Mouse (Mus musculus) urinary bladder, postnatal 4 days (tissue): ENCODE measurements around the gene Gm17535.
"Not testable (repeated sequence)": the region's sequence is repeated elsewhere in the genome, so short reads cannot be mapped to it uniquely, and the experiment has no call there.

Source experiments
- DNase-seq, 2 experiments: peaks; one replicate each; pipeline ENCODE4 v3.0.0; 2021 to 2022; ENCODE audit warnings: low spot score in 2 of 2

The Gm17535 gene

DNA sequence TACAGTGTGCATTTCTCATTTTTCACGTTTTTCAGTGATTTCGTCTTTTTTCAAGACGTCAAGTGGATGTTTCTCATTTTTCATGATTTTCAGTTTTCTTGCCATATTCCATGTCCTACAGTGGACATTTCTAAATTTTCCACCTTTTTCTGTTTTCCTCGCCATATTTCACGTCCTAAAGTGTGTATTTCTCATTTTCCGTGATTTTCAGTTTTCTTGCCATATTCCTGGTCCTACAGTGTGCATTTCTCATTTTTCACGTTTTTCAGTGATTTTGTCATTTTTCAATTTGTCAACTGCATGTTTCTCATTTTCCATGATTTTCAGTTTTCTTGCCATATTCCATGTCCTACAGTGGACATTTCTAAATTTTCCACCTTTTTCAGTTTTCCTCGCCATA is at the start of gene Gm17535:
Gene Gm17535, plus strand, starts transcription at position 301 of the 400 bp plus-strand sequence.
- DNase-seq: not testable (repeated sequence)

DNA sequence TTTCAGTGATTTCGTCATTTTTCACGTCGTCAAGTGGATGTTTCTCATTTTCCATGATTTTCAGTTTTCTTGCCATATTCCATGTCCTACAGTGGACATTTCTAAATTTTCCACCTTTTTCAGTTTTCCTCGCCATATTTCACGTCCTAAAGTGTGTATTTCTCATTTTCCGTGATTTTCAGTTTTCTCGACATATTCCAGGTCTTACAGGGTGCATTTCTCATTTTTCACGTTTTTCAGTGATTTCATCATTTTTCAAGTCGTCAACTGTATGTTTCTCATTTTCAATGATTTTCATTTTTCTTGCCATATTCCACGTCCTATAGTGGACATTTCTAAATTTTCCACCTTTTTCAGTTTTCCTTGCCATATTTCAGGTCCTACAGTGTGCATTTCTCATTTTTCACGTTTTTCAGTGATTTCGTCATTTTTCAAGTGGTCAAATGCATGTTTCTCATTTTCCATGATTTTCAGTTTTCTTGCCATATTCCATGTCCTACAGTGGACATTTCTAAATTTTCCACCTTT is 33.9 kb upstream of the Gm17535 start, which contains the start of gene Gm10722:
Gene Gm10722, plus strand, starts transcription at position 478 of the 528 bp plus-strand sequence.
- DNase-seq: peak in 1 of 2 experiments; percentile 62

DNA sequence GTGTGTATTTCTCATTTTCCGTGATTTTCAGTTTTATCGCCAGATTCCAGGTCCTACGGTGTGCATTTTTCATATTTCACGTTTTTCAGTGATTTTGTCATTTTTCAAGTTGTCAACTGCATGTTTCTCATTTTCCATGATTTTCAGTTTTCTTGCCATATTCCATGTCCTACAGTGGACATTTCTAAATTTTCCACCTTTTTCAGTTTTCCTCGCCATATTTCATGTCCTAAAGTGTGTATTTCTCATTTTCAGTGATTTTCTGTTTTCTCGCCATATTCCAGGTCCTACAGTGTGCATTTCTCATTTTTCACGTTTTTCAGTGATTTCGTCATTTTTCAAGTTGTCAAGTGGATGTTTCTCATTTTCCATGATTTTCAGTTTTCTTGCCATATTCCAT is 33.4 kb upstream of the Gm17535 start:
- peak in 1 of 2 experiments; percentile 75 for DNase-seq

DNA sequence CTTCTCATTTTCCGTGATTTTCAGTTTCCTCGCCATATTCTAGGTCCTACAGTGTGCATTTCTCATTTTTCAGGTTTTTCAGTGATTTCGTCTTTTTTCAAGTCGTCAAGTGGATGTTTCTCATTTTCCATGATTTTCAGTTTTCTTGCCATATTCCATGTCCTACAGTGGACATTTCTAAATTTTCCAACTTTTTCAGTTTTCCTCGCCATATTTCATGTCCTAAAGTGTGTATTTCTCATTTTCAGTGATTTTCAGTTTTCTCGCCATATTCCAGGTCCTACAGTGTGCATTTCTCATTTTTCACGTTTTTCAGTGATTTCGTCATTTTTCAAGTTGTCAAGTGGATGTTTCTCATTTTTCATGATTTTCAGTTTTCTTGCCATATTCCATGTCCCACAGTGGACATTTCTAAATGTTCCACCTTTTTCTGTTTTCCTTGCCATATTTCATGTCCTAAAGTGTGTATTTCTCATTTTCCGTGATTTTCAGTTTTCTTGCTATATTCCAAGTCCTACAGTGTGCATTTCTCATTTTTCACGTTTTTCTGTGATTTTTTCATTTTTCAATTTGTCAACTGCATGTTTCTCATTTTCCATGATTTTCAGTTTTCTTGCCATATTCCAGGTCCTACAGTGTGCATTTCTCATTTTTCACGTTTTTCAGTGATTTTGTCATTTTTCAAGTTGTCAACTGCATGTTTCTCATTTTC is 32.3 kb upstream of the Gm17535 start:
- peak; percentile 100 for DNase-seq

DNA sequence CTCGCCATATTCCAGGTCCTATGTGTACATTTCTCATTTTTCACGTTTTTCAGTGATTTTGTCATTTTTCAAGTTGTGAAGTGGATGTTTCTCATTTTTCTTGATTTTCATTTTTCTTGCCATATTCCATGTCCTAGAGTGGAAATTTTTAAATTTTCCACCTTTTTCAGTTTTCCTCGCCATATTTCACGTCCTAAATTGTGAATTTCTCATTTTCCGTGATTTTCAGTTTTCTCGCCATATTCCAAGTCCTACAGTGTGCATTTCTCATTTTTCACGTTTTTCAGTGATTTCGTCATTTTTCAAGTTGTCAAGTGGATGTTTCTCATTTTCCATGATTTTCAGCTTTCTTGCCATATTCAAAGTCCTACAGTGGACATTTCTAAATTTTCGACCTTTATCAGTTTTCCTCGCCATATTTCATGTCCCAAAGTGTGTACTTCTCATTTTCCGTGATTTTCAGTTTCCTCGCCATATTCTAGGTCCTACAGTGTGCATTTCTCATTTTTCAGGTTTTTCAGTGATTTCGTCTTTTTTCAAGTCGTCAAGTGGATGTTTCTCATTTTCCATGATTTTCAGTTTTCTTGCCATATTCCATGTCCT is 31.5 kb upstream of the Gm17535 start, which contains the start of gene Gm11168:
Gene Gm11168, plus strand, starts transcription at position 553 of the 603 bp plus-strand sequence.
- peak in 1 of 2 experiments; percentile 59 for DNase-seq

DNA sequence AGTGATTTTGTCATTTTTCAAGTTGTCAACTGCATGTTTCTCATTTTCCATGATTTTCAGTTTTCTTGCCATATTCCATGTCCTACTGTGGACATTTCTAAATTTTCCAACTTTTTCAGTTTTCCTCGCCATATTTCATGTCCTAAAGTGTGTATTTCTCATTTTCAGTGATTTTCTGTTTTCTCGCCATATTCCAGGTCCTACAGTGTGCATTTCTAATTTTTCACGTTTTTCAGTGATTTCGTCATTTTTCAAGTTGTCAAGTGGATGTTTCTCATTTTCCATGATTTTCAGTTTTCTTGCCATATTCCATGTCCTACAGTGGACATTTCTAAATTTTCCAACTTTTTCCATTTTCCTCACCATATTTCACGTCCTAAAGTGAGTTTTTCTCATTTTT is 28.2 kb upstream of the Gm17535 start:
- not testable (repeated sequence) for DNase-seq

DNA sequence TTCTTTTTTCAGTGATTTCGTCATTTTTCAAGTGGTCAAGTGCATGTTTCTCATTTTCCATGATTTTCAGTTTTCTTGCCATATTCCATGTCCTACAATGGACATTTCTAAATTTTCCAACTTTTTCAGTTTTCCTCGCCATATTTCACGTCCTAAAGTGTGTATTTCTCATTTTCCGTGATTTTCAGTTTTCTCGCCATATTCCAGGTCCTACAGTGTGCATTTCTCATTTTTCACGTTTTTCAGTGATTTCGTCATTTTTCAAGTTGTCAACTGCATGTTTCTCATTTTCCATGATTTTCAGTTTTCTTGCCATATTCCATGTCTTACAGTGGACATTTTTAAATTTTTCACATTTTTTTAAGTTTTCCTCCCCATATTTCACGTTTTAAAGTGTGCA is 27.8 kb upstream of the Gm17535 start:
- peak; percentile 98 to 99 for DNase-seq

DNA sequence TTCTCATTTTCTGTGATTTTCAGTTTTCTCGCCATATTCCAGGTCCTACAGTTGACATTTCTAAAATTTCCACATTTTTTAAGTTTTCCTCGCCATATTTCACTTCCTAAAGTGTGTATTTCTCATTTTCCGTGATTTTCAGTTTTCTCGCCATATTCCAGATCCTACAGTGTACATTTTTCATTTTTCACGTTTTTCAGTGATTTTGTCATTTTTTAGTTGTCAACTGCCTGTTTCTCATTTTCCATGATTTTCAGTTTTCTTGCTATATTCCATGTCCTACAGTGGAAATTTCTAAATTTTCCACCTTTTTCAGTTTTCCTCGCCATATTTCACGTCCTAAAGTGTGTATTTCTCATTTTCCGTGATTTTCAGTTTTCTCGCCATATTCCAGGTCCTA is 27.1 kb upstream of the Gm17535 start:
- DNase-seq: not testable (repeated sequence)

DNA sequence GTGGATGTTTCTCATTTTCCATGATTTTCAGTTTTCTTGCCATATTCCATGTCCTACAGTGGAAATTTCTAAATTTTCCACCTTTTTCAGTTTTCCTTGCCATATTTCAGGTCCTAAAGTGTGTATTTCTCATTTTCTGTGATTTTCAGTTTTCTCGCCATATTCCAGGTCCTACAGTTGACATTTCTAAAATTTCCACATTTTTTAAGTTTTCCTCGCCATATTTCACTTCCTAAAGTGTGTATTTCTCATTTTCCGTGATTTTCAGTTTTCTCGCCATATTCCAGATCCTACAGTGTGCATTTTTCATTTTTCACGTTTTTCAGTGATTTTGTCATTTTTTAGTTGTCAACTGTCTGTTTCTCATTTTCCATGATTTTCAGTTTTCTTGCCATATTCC is 25.1 kb upstream of the Gm17535 start:
- DNase-seq: not testable (repeated sequence)

DNA sequence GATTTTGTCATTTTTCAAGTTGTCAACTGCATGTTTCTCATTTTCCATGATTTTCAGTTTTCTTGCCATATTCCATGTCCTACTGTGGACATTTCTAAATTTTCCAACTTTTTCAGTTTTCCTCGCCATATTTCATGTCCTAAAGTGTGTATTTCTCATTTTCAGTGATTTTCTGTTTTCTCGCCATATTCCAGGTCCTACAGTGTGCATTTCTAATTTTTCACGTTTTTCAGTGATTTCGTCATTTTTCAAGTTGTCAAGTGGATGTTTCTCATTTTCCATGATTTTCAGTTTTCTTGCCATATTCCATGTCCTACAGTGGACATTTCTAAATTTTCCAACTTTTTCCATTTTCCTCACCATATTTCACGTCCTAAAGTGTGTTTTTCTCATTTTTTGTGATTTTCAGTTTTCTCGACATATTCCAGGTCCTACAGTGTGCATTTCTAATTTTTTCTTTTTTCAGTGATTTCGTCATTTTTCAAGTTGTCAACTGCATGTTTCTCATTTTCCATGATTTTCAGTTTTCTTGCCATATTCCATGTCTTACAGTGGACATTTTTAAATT is 22.3 kb upstream of the Gm17535 start:
- not testable (repeated sequence) for DNase-seq

DNA sequence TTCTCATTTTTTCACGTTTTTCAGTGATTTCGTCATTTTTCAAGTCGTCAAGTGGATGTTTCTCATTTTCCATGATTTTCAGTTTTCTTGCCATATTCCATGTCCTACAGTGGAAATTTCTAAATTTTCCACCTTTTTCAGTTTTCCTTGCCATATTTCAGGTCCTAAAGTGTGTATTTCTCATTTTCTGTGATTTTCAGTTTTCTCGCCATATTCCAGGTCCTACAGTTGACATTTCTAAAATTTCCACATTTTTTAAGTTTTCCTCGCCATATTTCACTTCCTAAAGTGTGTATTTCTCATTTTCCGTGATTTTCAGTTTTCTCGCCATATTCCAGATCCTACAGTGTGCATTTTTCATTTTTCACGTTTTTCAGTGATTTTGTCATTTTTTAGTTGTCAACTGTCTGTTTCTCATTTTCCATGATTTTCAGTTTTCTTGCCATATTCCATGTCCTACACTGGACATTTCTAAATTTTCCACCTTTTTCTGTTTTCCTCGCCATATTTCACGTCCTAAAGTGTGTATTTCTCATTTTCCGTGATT is 21.6 kb upstream of the Gm17535 start, which contains the start of gene Gm10721:
Gene Gm10721, plus strand, starts transcription at position 408 of the 547 bp plus-strand sequence.
- not testable (repeated sequence) for DNase-seq

DNA sequence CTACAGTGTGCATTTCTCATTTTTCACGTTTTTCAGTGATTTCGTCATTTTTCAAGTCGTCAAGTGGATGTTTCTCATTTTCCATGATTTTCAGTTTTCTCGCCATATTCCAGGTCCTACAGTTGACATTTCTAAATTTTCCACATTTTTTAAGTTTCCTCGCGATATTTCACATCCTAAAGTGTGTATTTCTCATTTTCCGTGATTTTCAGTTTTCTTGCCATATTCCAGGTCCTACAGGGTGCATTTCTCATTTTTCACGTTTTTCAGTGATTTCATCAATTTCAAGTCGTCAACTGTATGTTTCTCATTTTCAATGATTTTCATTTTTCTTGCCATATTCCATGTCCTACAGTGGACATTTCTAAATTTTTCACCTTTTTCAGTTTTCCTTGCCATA is 19.0 kb upstream of the Gm17535 start, which contains the start of gene Gm10720:
Gene Gm10720, plus strand, starts transcription at position 301 of the 400 bp plus-strand sequence.
- DNase-seq: not testable (repeated sequence)

DNA sequence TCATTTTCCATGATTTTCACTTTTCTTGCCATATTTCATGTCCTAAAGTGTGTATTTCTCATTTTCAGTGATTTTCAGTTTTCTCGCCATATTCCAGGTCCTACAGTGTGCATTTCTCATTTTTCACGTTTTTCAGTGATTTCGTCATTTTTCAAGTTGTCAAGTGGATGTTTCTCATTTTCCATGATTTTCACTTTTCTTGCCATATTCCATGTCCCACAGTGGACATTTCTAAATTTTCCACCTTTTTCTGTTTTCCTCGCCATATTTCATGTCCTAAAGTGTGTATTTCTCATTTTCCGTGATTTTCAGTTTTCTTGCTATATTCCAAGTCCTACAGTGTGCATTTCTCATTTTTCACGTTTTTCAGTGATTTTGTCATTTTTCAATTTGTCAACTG is 18.5 kb upstream of the Gm17535 start:
- peak in 1 of 2 experiments; percentile 49 for DNase-seq

DNA sequence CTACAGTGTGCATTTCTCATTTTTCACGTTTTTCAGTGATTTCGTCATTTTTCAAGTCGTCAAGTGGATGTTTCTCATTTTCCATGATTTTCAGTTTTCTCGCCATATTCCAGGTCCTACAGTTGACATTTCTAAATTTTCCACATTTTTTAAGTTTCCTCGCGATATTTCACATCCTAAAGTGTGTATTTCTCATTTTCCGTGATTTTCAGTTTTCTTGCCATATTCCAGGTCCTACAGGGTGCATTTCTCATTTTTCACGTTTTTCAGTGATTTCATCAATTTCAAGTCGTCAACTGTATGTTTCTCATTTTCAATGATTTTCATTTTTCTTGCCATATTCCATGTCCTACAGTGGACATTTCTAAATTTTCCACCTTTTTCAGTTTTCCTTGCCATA is 17.3 kb upstream of the Gm17535 start, which contains the start of gene Gm10719:
Gene Gm10719, plus strand, starts transcription at position 301 of the 400 bp plus-strand sequence.
- DNase-seq: not testable (repeated sequence)

DNA sequence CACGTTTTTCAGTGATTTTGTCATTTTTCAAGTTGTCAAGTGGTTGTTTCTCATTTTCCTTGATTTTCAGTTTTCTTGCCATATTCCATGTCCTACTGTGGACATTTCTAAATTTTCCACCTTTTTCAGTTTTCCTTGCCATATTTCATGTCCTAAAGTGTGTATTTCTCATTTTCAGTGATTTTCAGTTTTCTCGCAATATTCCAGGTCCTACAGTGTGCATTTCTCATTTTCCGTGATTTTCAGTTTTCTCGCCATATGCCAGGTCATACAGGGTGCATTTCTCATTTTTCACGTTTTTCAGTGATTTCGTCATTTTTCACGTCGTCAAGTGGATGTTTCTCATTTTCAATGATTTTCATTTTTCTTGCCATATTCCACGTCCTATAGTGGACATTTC is 15.5 kb upstream of the Gm17535 start:
- DNase-seq: peak; percentile 96 to 100

DNA sequence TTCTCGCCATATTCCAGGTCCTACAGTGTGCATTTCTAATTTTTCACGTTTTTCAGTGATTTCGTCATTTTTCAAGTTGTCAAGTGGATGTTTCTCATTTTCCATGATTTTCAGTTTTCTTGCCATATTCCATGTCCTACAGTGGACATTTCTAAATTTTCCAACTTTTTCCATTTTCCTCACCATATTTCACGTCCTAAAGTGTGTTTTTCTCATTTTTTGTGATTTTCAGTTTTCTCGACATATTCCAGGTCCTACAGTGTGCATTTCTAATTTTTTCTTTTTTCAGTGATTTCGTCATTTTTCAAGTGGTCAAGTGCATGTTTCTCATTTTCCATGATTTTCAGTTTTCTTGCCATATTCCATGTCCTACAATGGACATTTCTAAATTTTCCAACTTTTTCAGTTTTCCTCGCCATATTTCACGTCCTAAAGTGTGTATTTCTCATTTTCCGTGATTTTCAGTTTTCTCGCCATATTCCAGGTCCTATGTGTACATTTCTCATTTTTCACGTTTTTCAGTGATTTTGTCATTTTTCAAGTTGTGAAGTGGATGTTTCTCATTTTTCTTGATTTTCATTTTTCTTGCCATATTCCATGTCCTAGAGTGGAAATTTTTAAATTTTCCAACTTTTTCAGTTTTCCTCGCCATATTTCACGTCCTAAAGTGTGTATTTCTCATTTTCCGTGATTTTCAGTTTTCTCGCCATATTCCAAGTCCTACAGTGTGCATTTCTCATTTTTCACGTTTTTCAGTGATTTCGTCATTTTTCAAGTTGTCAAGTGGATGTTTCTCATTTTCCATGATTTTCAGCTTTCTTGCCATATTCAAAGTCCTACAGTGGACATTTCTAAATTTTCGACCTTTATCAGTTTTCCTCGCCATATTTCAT is 14.3 kb upstream of the Gm17535 start:
- peak; percentile 92 to 99 for DNase-seq

DNA sequence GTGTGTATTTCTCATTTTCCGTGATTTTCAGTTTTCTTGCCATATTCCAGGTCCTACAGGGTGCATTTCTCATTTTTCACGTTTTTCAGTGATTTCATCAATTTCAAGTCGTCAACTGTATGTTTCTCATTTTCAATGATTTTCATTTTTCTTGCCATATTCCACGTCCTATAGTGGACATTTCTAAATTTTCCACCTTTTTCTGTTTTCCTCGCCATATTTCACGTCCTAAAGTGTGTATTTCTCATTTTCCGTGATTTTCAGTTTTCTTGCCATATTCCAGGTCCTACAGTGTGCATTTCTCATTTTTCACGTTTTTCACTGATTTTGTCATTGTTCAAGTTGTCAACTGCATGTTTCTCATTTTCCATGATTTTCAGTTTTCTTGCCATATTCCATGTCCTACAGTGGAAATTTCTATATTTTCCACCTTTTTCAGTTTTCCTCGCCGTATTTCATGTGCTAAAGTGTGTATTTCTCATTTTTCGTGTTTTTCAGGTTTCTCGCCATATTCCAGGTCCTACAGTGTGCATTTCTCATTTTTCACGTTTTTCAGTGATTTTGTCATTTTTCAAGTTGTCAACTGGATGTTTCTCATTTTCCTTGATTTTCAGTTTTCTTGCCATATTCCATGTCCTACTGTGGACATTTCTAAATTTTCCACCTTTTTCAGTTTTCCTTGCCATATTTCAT is 11.9 kb upstream of the Gm17535 start:
- peak; percentile 90 to 97 for DNase-seq

DNA sequence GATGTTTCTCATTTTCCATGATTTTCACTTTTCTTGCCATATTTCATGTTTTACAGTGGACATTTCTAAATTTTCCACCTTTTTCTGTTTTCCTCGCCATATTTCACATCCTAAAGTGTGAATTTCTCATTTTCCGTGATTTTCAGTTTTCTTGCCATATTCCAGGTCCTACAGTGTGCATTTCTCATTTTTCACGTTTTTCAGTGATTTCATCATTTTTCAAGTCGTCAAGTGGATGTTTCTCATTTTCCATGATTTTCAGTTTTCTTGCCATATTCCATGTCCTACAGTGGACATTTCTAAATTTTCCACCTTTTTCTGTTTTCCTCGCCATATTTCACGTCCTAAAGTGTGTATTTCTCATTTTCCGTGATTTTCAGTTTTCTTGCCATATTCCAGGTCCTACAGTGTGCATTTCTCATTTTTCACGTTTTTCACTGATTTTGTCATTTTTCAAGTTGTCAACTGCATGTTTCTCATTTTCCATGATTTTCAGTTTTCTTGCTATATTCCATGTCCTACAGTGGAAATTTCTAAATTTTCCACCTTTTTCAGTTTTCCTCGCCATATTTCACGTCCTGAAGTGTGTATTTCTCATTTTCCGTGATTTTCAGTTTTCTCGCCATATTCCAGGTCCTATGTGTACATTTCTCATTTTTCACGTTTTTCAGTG is 11.0 kb upstream of the Gm17535 start, which contains the start of gene Gm10718:
Gene Gm10718, plus strand, starts transcription at position 236 of the 673 bp plus-strand sequence.
- DNase-seq: peak; percentile 59 to 63

DNA sequence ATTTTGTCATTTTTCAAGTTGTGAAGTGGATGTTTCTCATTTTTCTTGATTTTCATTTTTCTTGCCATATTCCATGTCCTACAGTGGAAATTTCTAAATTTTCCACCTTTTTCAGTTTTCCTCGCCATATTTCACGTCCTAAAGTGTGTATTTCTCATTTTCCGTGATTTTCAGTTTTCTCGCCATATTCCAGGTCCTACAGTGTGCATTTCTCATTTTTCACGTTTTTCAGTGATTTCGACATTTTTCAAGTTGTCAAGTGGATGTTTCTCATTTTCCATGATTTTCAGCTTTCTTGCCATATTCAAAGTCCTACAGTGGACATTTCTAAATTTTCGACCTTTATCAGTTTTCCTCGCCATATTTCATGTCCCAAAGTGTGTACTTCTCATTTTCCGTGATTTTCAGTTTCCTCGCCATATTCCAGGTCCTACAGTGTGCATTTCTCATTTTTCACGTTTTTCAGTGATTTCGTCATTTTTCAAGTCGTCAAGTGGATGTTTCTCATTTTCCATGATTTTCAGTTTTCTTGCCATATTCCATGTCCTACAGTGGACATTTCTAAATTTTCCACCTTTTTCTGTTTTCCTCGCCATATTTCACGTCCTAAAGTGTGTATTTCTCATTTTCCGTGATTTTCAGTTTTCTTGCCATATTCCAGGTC is 10.3 kb upstream of the Gm17535 start:
- peak; percentile 89 to 93 for DNase-seq
